ENCODE assay signal across 8 mouse cellular contexts in the genomic region with DNA sequence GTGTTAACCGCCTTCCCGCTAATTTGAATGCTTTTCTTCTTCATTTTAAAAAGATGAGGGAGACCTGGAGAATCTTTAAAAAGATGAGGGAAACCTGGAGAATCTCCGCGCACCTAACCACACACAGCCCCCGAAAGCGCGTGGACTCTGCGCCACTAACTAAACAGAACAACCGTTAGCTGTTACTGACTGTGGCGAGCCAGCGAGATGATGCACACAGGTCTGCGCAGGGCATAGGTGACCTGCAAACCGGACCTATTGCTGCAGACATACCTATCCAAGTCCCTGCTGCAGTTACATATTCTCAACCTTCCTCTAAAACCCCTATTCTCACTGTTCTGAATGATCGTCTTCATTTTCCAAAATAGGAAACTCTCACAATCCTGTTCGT. TPM values are rescaled to one million over a fixed set of nuclear protein-coding genes. Genes with fewer than 3 reads are reported as not detected.
A peak's percentile ranks its signal among the peaks of the same experiment; 100 is the strongest.
DNase-seq lines count a peak whose midpoint lies in the region; ATAC-seq and TF ChIP-seq lines count a peak whose summit lies in the region.

No protein-coding gene starts in this region.

- H3K27ac ChIP-seq in layer of hippocampus, adult 2 months, result peak overlapping the region; percentile 94
- H3K27ac ChIP-seq in heart, embryonic 16.5 days (ENCODE audit: low read length), result peak overlapping the region; percentile 89
- peak overlapping the region; percentile 77 for H3K27ac ChIP-seq in liver, embryonic 16.5 days (ENCODE audit: low read length)

- no peak for TF ChIP-seq CTCF in layer of hippocampus, adult 2 months (conservative IDR thresholded peaks at IDR 0.05)

- peak overlapping the region; percentile 86 for H3K4me2 ChIP-seq in heart, embryonic 16.5 days (ENCODE audit: low read depth, low read length)
- peak overlapping the region; percentile 91 for H3K4me2 ChIP-seq in liver, embryonic 16.5 days (ENCODE audit: low read depth, low read length)

- H3K36me3 ChIP-seq in heart, embryonic 16.5 days (ENCODE audit: control insufficient read depth, insufficient read depth), result no peaks in the 10 kb centered on the region
- no peaks in the 10 kb centered on the region for H3K36me3 ChIP-seq in liver, embryonic 16.5 days (ENCODE audit: control insufficient read depth, insufficient read depth)

- no peaks in the 10 kb centered on the region for H3K27me3 ChIP-seq in heart, embryonic 16.5 days (ENCODE audit: control insufficient read depth, insufficient read depth, low read length)
- no peaks in the 10 kb centered on the region for H3K27me3 ChIP-seq in liver, embryonic 16.5 days (ENCODE audit: control insufficient read depth, insufficient read depth, low read depth, low read length)

- peaks cover 27% of the 10 kb centered on the region for H3K4me1 ChIP-seq in heart, embryonic 16.5 days (ENCODE audit: control insufficient read depth, insufficient read depth, low read length)
- H3K4me1 ChIP-seq in liver, embryonic 16.5 days (ENCODE audit: control insufficient read depth, low read depth, low read length), result peaks cover 21% of the 10 kb centered on the region

- peak overlapping the region; percentile 93 for H3K4me3 ChIP-seq in layer of hippocampus, adult 2 months
- H3K4me3 ChIP-seq in heart, embryonic 16.5 days (ENCODE audit: low read length), result peak overlapping the region; percentile 98
- peak overlapping the region; percentile 98 for H3K4me3 ChIP-seq in liver, embryonic 16.5 days (ENCODE audit: low read depth, low read length)

- WGBS in heart, embryonic 16.5 days, result 1% methylated on average over 15 of the region's 15 CpGs
- 1% methylated on average over 15 of the region's 15 CpGs for WGBS in liver, embryonic 16.5 days (ENCODE audit: insufficient replicate concordance)

- no peak for ATAC-seq in heart, embryonic 16.5 days (replicated peaks; ENCODE audit: extremely low read depth, insufficient read depth, low FRiP score)
- ATAC-seq in liver, embryonic 16.5 days (ENCODE audit: low read depth), result peak; percentile 9; the same call in 1 of the 2 replicates

- H3K9me3 ChIP-seq in heart, embryonic 16.5 days (replicated peaks; ENCODE audit: control insufficient read depth, low read length), result no peaks in the 10 kb centered on the region
- H3K9me3 ChIP-seq in liver, embryonic 16.5 days (replicated peaks; ENCODE audit: control insufficient read depth, low read length), result no peaks in the 10 kb centered on the region

- no peak for DNase-seq in layer of hippocampus, adult 2 months (ENCODE audit: low spot score in 2 of 2)
- DNase-seq in layer of hippocampus, postnatal 25 days (ENCODE audit: extremely low spot score in 1 of 2, low spot score in 1 of 2), result no peak
- peak; percentile 48 for DNase-seq in c-Kit-positive CD71-positive TER-119-positive erythroid progenitor cells, embryonic 14.5 days (ENCODE audit: low spot score)
- no peak for DNase-seq in ovary, postnatal 36 days (ENCODE audit: low spot score)
- no peak for DNase-seq in right cerebral cortex, adult 18-20 months
- no peak for DNase-seq in left cerebral cortex, adult 11 months (ENCODE audit: low spot score)

- peak overlapping the region; percentile 84 for H3K9ac ChIP-seq in heart, embryonic 16.5 days (ENCODE audit: low read length)
- H3K9ac ChIP-seq in liver, embryonic 16.5 days (ENCODE audit: low read depth, low read length), result peak overlapping the region; percentile 99

RNA-seq across cellular contexts. Expression of gene Hnrnpll, which starts 0.5 kb away (rescaled TPM):
- total RNA-seq in layer of hippocampus, adult 2 months (2021), result 10 to 100 TPM; 62.8 to 67.1 TPM
- total RNA-seq in layer of hippocampus, postnatal 25 days (2021), result 10 to 100 TPM; 57.1 to 64.1 TPM
- 38.7 and 44.4 TPM in 2 replicates for polyA plus RNA-seq in heart, embryonic 16.5 days (2015; fragmentation: Nextera tagmentation; extraction: Ambion mirVana)
- polyA plus RNA-seq in liver, embryonic 16.5 days (2015; fragmentation: Nextera tagmentation; extraction: Ambion mirVana), result 17.2 and 17.7 TPM in 2 replicates
